Mouse (Mus musculus): ENCODE measurements around the gene Gm20662. TPM values are rescaled to one million over a fixed set of nuclear protein-coding genes. Genes with fewer than 3 reads are reported as not detected.

Gm20662 gene
- polyA plus RNA-seq, 1 experiment from 2014 or later = 0.46 TPM

GRCm38 (mm10) chr9:107981684-107982605 lies 14.2 kb upstream of the Gm20662 start:
- H3K27me3 ChIP-seq (replicated peaks) = no peaks in the 10 kb centered on the region
- peak; percentile 8; the same call in 1 of the 2 replicates for ATAC-seq (ENCODE audit: insufficient read depth, low FRiP score, low read depth)
- peak overlapping the region; percentile 100 for H3K27ac ChIP-seq
- peak overlapping the region; percentile 81 for H3K4me2 ChIP-seq
- peak overlapping the region; percentile 13; the same call in 1 of the 2 replicates for H3K9ac ChIP-seq
- 29% methylated on average over 7 of the region's 7 CpGs for WGBS
- H3K4me1 ChIP-seq = peaks cover 39% of the 10 kb centered on the region
- H3K9me3 ChIP-seq = no peaks in the 10 kb centered on the region
- H3K36me3 ChIP-seq = no peaks in the 10 kb centered on the region
- H3K4me3 ChIP-seq (replicated peaks) = peak overlapping the region; percentile 77

GRCm38 (mm10) chr9:107982681-107983346 lies 13.3 kb upstream of the Gm20662 start, which contains the start of gene Gm20661:
TSS of gene Gm20661 (plus strand) at chr9:107983058.
- peak within 1 kb of the TSS; percentile 65; the same call in 1 of the 2 replicates for H3K9ac ChIP-seq
- peak within 1 kb of the TSS; percentile 100 for H3K27ac ChIP-seq
- H3K4me2 ChIP-seq = peak within 1 kb of the TSS; percentile 81
- H3K36me3 ChIP-seq = no peaks in the 10 kb centered on the region
- H3K9me3 ChIP-seq = no peaks in the 10 kb centered on the region
- peak within 1 kb of the TSS; percentile 77 for H3K4me3 ChIP-seq (replicated peaks)
- peaks cover 41% of the 10 kb centered on the region for H3K4me1 ChIP-seq
- ATAC-seq (ENCODE audit: insufficient read depth, low FRiP score, low read depth) = peak; percentile 77
- no peaks in the 10 kb centered on the region for H3K27me3 ChIP-seq (replicated peaks)
- WGBS = 14% methylated on average over 14 of the region's 14 CpGs

- Histone ChIP-seq H3K9me3 (no peaks in the 10 kb centered on the region), H3K9ac (peak overlapping the region; percentile 65; the same call in 1 of the 2 replicates), H3K4me2 (peak overlapping the region; percentile 81), H3K27me3 (replicated peaks) (no peaks in the 10 kb centered on the region), H3K27ac (peak overlapping the region; percentile 100), H3K36me3 (no peaks in the 10 kb centered on the region), H3K4me3 (replicated peaks) (peak overlapping the region; percentile 77), H3K4me1 (peaks cover 41% of the 10 kb centered on the region)
- WGBS = 13% methylated on average over 4 of the region's 4 CpGs
- ATAC-seq (ENCODE audit: insufficient read depth, low FRiP score, low read depth) = peak; percentile 44
Measured at GRCm38 (mm10) chr9:107983421-107983890, 12.7 kb upstream of the Gm20662 start.

DNA sequence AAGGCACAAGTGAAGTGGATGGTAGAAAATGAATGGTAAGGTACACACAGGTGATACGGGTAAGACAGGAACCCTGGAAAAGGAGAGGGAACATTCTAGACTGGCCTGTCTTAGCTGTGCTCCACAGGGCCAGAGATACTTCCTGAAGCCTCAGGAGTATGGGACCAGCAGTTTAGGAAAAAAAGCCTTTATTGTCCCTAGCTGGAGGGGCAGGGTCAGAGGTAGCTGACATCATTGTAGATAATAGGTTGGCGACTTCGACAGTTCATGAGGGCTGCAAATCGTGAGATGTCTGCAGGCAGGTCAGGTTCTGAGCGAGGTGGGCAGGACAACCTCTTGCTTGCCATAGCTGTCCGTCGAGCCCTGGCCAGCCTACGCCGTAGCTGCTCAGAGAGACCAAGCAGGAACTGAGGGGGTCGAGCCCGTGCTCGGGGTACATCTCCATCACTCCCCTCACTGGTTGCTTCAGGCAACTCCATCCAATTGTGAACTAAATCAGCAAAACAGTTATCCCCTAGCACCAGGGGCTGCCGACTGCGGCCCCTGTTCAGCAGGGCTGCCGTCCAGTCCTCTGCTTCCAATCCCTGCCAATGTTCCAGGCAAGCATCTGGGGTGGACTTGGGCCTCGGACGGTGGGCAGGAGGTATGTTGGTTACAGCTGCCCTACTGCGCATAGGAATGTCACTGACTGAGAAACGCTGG lies 11.9 kb upstream of the Gm20662 start:
- H3K4me1 ChIP-seq = peaks cover 41% of the 10 kb centered on the region

GRCm38 (mm10) chr9:107984754-107985055 lies 11.4 kb upstream of the Gm20662 start:
- Histone ChIP-seq H3K27ac (peak overlapping the region; percentile 100), H3K27me3 (replicated peaks) (no peaks in the 10 kb centered on the region), H3K9me3 (no peaks in the 10 kb centered on the region), H3K4me3 (replicated peaks) (peak overlapping the region; percentile 77), H3K4me1 (peaks cover 41% of the 10 kb centered on the region), H3K4me2 (peak overlapping the region; percentile 81), H3K36me3 (no peaks in the 10 kb centered on the region), H3K9ac (peak overlapping the region; percentile 65; the same call in 1 of the 2 replicates)
- ATAC-seq (ENCODE audit: insufficient read depth, low FRiP score, low read depth) = no peak
- 39% methylated on average over 9 of the region's 9 CpGs for WGBS

More for the DNA sequence above, 11.9 kb upstream of the Gm20662 start:
- Histone ChIP-seq H3K4me3 (replicated peaks) (peak overlapping the region; percentile 77), H3K36me3 (no peaks in the 10 kb centered on the region), H3K4me2 (peak overlapping the region; percentile 81), H3K9me3 (no peaks in the 10 kb centered on the region), H3K27ac (peak overlapping the region; percentile 100), H3K9ac (peak overlapping the region; percentile 65; the same call in 1 of the 2 replicates), H3K27me3 (replicated peaks) (no peaks in the 10 kb centered on the region)
- no peak for ATAC-seq (ENCODE audit: insufficient read depth, low FRiP score, low read depth)
- 40% methylated on average over 19 of the region's 19 CpGs for WGBS

- peak within 1 kb of the TSS; percentile 81 for H3K4me2 ChIP-seq
- no peaks in the 10 kb centered on the region for H3K9me3 ChIP-seq
- peaks cover 40% of the 10 kb centered on the region for H3K4me1 ChIP-seq
- peak within 1 kb of the TSS; percentile 77 for H3K4me3 ChIP-seq (replicated peaks)
- WGBS = under 1% methylated on average over 58 of the region's 58 CpGs
- peak within 1 kb of the TSS; percentile 100 for H3K27ac ChIP-seq
- H3K9ac ChIP-seq = peak within 1 kb of the TSS; percentile 65
- peak; percentile 69 for ATAC-seq (ENCODE audit: insufficient read depth, low FRiP score, low read depth)
- no peaks in the 10 kb centered on the region for H3K36me3 ChIP-seq
- H3K27me3 ChIP-seq (replicated peaks) = no peaks in the 10 kb centered on the region
Measured at GRCm38 (mm10) chr9:107985131-107986119, 10.7 kb upstream of the Gm20662 start, which contains the start of gene Inka1. TSS of gene Inka1 (minus strand) at chr9:107985879.

GRCm38 (mm10) chr9:107986376-107986775 lies 9.8 kb upstream of the Gm20662 start:
- H3K9ac ChIP-seq = no peak overlapping the region
- H3K36me3 ChIP-seq = no peaks in the 10 kb centered on the region
- peak; percentile 20; the same call in 1 of the 2 replicates for ATAC-seq (ENCODE audit: insufficient read depth, low FRiP score, low read depth)
- peak overlapping the region; percentile 100 for H3K27ac ChIP-seq
- no peaks in the 10 kb centered on the region for H3K9me3 ChIP-seq
- peak overlapping the region; percentile 81 for H3K4me2 ChIP-seq
- WGBS = 3% methylated on average over 18 of the region's 18 CpGs
- H3K27me3 ChIP-seq (replicated peaks) = no peaks in the 10 kb centered on the region
- peaks cover 31% of the 10 kb centered on the region for H3K4me1 ChIP-seq
- peak overlapping the region; percentile 77 for H3K4me3 ChIP-seq (replicated peaks)

DNA sequence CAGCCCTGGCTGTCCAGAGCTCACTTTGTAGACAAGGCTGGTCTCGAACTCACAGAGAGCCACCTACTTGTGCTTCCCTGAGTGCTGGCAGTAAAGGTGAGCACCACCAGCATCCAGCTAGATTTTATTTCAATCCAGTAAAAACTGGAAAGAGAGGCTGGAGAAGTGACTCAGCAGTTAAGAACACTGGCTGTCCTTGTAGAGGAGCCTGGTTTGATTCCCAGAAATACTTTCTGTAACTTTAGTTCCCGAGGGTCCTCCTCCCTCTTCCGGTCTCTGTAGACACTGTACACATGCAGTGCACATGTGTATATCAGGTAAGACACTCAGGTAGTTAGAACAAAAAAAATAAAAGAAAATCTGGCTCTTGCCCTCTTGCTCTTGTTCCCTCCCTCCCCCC lies 8.2 kb upstream of the Gm20662 start:
- Histone ChIP-seq H3K27ac (no peak overlapping the region), H3K4me2 (no peak overlapping the region), H3K27me3 (replicated peaks) (no peaks in the 10 kb centered on the region), H3K9me3 (no peaks in the 10 kb centered on the region), H3K36me3 (no peaks in the 10 kb centered on the region), H3K4me3 (replicated peaks) (no peak overlapping the region), H3K9ac (no peak overlapping the region), H3K4me1 (peaks cover 21% of the 10 kb centered on the region)
- ATAC-seq (ENCODE audit: insufficient read depth, low FRiP score, low read depth) = no peak
- 72% methylated on average over 3 of the region's 3 CpGs for WGBS

GRCm38 (mm10) chr9:107992197-107992596 lies 4.0 kb upstream of the Gm20662 start, which contains the start of gene Cdhr4:
TSS of gene Cdhr4 (plus strand) at chr9:107992497.
- Histone ChIP-seq H3K4me3 (replicated peaks) (no peak within 1 kb of the TSS), H3K4me2 (no peak within 1 kb of the TSS), H3K36me3 (no peaks in the 10 kb centered on the region), H3K9ac (no peak within 1 kb of the TSS), H3K4me1 (0 out of 2 replicates have a peak, but pooled peaks cover 2% of the 10 kb centered on the region), H3K27ac (no peak within 1 kb of the TSS), H3K9me3 (no peaks in the 10 kb centered on the region), H3K27me3 (replicated peaks) (no peaks in the 10 kb centered on the region)
- no peak for ATAC-seq (ENCODE audit: insufficient read depth, low FRiP score, low read depth)
- 66% methylated on average over 2 of the region's 2 CpGs for WGBS

DNA sequence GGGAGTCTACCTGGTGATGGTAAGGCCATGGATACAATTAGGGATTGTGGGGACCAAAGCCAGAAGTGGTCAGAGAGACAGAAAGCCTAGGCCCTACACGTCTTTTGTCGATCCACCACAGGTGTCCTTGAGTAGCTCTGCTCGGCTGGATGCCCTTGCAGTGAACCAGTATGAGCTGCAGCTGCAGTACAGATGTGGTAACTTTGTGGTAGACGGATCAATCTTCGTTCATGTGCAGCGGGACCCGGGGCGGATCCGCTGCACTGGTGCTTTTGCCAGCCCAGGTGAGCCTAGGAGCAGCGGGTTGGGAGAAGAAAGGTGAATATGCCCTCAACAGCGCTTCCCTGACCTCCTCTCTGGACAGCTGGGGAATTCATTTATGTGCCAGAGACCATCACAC lies 3.1 kb upstream of the Gm20662 start:
- Histone ChIP-seq H3K9me3 (no peaks in the 10 kb centered on the region), H3K9ac (no peak overlapping the region), H3K4me2 (no peak overlapping the region), H3K4me3 (replicated peaks) (no peak overlapping the region), H3K4me1 (no peaks in the 10 kb centered on the region), H3K27ac (no peak overlapping the region), H3K36me3 (no peaks in the 10 kb centered on the region), H3K27me3 (replicated peaks) (no peaks in the 10 kb centered on the region)
- 88% methylated on average over 11 of the region's 11 CpGs for WGBS
- no peak for ATAC-seq (ENCODE audit: insufficient read depth, low FRiP score, low read depth)
